Mouse (Mus musculus) intestine, postnatal 0 days (tissue): ENCODE data around the gene Trio. TPM values are rescaled to one million over a fixed set of nuclear protein-coding genes. Genes with fewer than 3 reads are reported as not detected.
A peak's percentile ranks its signal among the peaks of the same experiment; 100 is the strongest.

Experiments
- ATAC-seq: fragments of 200-750 bp; cut with Nextera tagmentation; 2 replicates; pipeline ENCODE4 v1.8.0; 2017; ENCODE audit warnings: mild to moderate bottlenecking, moderate TSS enrichment, moderate library complexity
- H3K27ac ChIP-seq: fragments of 300-500 bp; sonication (generic); 2 replicates; pipeline ENCODE4 v1.5.1; 2014; ENCODE audit warnings: mild to moderate bottlenecking, low read depth, low read length, moderate library complexity
- H3K27me3 ChIP-seq: fragments of 300-500 bp; sonication (generic); replicated peaks from 2 replicates; pipeline ENCODE4 v1.6.1; 2014; ENCODE audit warnings: low read length, mixed read lengths; ENCODE audit not compliant: control insufficient read depth, insufficient read depth
- H3K36me3 ChIP-seq: fragments of 300-500 bp; sonication (generic); 2 replicates; pipeline ENCODE4 v1.6.1; 2014; ENCODE audit warnings: mild to moderate bottlenecking, moderate library complexity; ENCODE audit not compliant: control insufficient read depth, insufficient read depth
- H3K4me1 ChIP-seq: fragments of 300-500 bp; sonication (generic); replicated peaks from 2 replicates; pipeline ENCODE4 v1.6.1; 2014; ENCODE audit warnings: antibody characterized with exemption, low read length, mixed read lengths; ENCODE audit not compliant: control insufficient read depth, insufficient read depth
- H3K4me2 ChIP-seq: fragments of 300-500 bp; sonication (generic); replicated peaks from 2 replicates; pipeline ENCODE4 v1.6.1; 2014; ENCODE audit warnings: low read depth, mild to moderate bottlenecking, moderate library complexity
- H3K4me3 ChIP-seq: fragments of 300-500 bp; sonication (generic); 2 replicates; pipeline ENCODE4 v1.5.1; 2014; ENCODE audit warnings: low read depth, low read length
- H3K9ac ChIP-seq: fragments of 300-500 bp; sonication (generic); 2 replicates; pipeline ENCODE4 v1.6.1; 2014; ENCODE audit warnings: mild to moderate bottlenecking, low read depth, low read length
- H3K9me3 ChIP-seq: fragments of 300-500 bp; sonication (generic); 2 replicates; pipeline ENCODE4 v1.6.1; 2016; ENCODE audit warnings: mixed run types; ENCODE audit not compliant: control insufficient read depth
- CTCF ChIP-seq: sonication (generic); IDR thresholded peaks from 2 replicates; pipeline ENCODE4 v1.5.1; 2016; ENCODE audit warnings: low read depth, mild to moderate bottlenecking, control low read depth, antibody characterized with exemption, moderate library complexity
- WGBS: fragments of 180-500 bp; shearing (Covaris S2); extraction: QIAGEN DNeasy Blood & Tissue Kit; methylation state at CpG from one replicate; pipeline ENCODE4 v1.1.7; 2014; 5-methylcytosine and 5-hydroxymethylcytosine counted together
- polyA plus RNA-seq: library from polyadenylated mRNA; unstranded; fragments of >200 nt; fragmentation: Nextera tagmentation; extraction: Ambion mirVana; gene quantifications from 2 replicates; pipeline ENCODE4 v1.2.1, GENCODE M21; 2015

Gene Trio
- polyA plus RNA-seq, 1 experiment from 2014 or later, result 10.0 TPM

DNA sequence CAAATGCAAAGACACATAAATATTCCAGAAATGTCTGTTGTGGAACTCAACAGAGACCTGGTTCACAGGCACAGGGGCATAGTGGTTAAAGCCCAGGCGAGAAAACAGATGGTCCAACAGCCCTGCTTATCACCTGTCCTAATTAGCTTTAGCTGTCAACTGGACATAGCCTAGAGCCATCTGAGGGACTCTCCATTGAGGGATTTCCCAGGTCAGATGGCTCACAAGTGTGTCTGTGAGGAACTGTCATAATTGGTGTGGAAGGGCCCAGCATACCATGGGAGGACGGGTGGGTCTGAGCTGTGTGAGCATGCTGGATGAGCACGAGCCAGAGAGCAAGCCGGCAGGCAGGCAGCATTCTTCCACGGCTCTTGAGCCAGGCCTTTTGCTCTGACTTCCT is 118.0 kb downstream of the Trio start:
- H3K9ac ChIP-seq, result no peak overlapping the region
- no peak for ATAC-seq
- H3K27ac ChIP-seq, result no peak overlapping the region
- H3K36me3 ChIP-seq, result peaks cover 7% of the 10 kb centered on the region
- no peak overlapping the region for H3K4me3 ChIP-seq
- WGBS, result 62% methylated on average over 5 of the region's 5 CpGs
- no peaks in the 10 kb centered on the region for H3K27me3 ChIP-seq
- no peaks in the 10 kb centered on the region for H3K4me1 ChIP-seq
- no peak for TF ChIP-seq CTCF
- H3K4me2 ChIP-seq, result no peak overlapping the region
- no peaks in the 10 kb centered on the region for H3K9me3 ChIP-seq

DNA sequence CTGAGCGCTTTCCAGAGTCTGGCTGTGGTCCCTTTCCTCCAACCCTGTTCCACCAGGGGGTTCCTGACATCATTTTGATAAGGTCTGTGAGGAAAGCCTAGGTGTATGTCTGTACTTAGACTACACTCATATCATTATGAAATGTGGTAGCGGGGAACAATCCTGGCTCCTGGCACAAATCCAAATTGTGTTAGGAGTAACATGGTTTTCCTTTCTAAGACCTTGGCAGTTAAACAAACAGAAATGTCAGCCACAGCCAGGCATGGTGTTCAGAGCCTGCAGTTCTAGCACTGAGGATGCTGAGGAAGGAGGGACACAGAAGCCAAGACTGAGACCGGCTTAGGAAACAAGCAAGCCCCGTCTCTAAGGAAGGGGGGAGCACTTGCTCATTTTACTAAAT is 119.2 kb downstream of the Trio start:
- H3K9ac ChIP-seq, result no peak overlapping the region
- H3K4me2 ChIP-seq, result no peak overlapping the region
- H3K4me1 ChIP-seq, result no peaks in the 10 kb centered on the region
- WGBS, result 72% methylated on average over 4 of the region's 4 CpGs
- no peak overlapping the region for H3K27ac ChIP-seq
- H3K36me3 ChIP-seq, result peaks cover 10% of the 10 kb centered on the region
- no peaks in the 10 kb centered on the region for H3K27me3 ChIP-seq
- TF ChIP-seq CTCF, result no peak
- no peaks in the 10 kb centered on the region for H3K9me3 ChIP-seq
- no peak overlapping the region for H3K4me3 ChIP-seq
- no peak for ATAC-seq

DNA sequence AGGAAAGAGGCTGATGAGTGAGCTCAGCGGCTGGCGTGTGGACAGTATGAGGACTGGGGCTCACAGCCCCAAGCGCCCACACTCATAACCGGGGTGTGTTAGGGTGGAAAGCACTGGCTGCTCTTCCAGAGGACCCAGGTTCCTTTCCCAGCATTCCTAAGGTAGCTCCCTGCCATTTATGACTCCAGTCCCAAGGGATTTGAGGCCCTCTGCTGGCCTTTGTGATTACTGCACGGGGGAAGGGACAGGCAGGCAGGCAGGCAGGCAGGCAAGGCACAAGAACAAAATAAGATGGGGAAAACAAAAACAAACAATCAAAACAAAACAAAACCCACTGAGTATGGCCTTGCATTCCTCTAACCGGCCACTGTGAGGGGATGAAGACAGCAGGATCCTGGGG is 120.3 kb downstream of the Trio start:
- WGBS, result 78% methylated on average over 6 of the region's 6 CpGs
- no peaks in the 10 kb centered on the region for H3K27me3 ChIP-seq
- H3K36me3 ChIP-seq, result peaks cover 17% of the 10 kb centered on the region
- no peak overlapping the region for H3K4me3 ChIP-seq
- H3K27ac ChIP-seq, result no peak overlapping the region
- no peak for ATAC-seq
- H3K9ac ChIP-seq, result no peak overlapping the region
- H3K9me3 ChIP-seq, result no peaks in the 10 kb centered on the region
- H3K4me1 ChIP-seq, result no peaks in the 10 kb centered on the region
- TF ChIP-seq CTCF, result peak; percentile 78
- no peak overlapping the region for H3K4me2 ChIP-seq

GRCm38 (mm10) chr15:27904346-27905005 is 121.2 kb downstream of the Trio start:
- Histone ChIP-seq H3K27ac (no peak overlapping the region), H3K27me3 (no peaks in the 10 kb centered on the region), H3K4me1 (no peaks in the 10 kb centered on the region), H3K4me2 (no peak overlapping the region), H3K4me3 (no peak overlapping the region), H3K9me3 (no peaks in the 10 kb centered on the region), H3K36me3 (peaks cover 18% of the 10 kb centered on the region), H3K9ac (no peak overlapping the region)
- TF ChIP-seq CTCF, result no peak
- WGBS, result 83% methylated on average over 16 of the region's 16 CpGs
- no peak for ATAC-seq

- no peaks in the 10 kb centered on the region for H3K9me3 ChIP-seq
- H3K4me3 ChIP-seq, result no peak overlapping the region
- ATAC-seq, result no peak
- TF ChIP-seq CTCF, result no peak
- no peak overlapping the region for H3K27ac ChIP-seq
- H3K36me3 ChIP-seq, result peaks cover 34% of the 10 kb centered on the region
- H3K9ac ChIP-seq, result no peak overlapping the region
- no peaks in the 10 kb centered on the region for H3K4me1 ChIP-seq
- no peak overlapping the region for H3K4me2 ChIP-seq
- no peaks in the 10 kb centered on the region for H3K27me3 ChIP-seq
- 94% methylated on average over 15 of the region's 15 CpGs for WGBS
Measured at GRCm38 (mm10) chr15:27901200-27901599, 124.4 kb downstream of the Trio start.

- Histone ChIP-seq H3K4me1 (no peaks in the 10 kb centered on the region), H3K4me3 (no peak overlapping the region), H3K9me3 (no peaks in the 10 kb centered on the region), H3K27ac (no peak overlapping the region), H3K36me3 (peaks cover 50% of the 10 kb centered on the region), H3K9ac (no peak overlapping the region), H3K27me3 (no peaks in the 10 kb centered on the region), H3K4me2 (no peak overlapping the region)
- WGBS, result 65% methylated on average over 6 of the region's 6 CpGs
- no peak for TF ChIP-seq CTCF
- no peak for ATAC-seq
Measured at GRCm38 (mm10) chr15:27898795-27899406, 126.7 kb downstream of the Trio start.
